Mouse (Mus musculus) lung, postnatal 0 days (tissue): ENCODE measurements around the gene N4bp2l1. TPM values are rescaled to one million over a fixed set of nuclear protein-coding genes. Genes with fewer than 3 reads are reported as not detected.
"Not testable (repeated sequence)": the region's sequence is repeated elsewhere in the genome, so short reads cannot be mapped to it uniquely, and the experiment has no call there.

Experiments used
- ATAC-seq: fragments of 200-750 bp; cut with Nextera tagmentation; 2 replicates; pipeline ENCODE4 v1.8.0; 2017; ENCODE audit warnings: moderate library complexity
- DNase-seq: peaks from one replicate; pipeline ENCODE4 v3.0.0-alpha.2; 2016; ENCODE audit warnings: low spot score
- H3K27ac ChIP-seq: fragments of 300-500 bp; sonication (generic); 2 replicates; pipeline ENCODE4 v1.5.1; 2014; ENCODE audit warnings: antibody characterized with exemption, mild to moderate bottlenecking, low read length, mixed read lengths
- H3K27me3 ChIP-seq: fragments of 300-500 bp; sonication (generic); replicated peaks from 2 replicates; pipeline ENCODE4 v1.6.1; 2014; ENCODE audit warnings: low read length, mixed read lengths; ENCODE audit not compliant: insufficient read depth
- H3K36me3 ChIP-seq: fragments of 300-500 bp; sonication (generic); 2 replicates; pipeline ENCODE4 v1.6.1; 2014; ENCODE audit warnings: low read length, mixed read lengths; ENCODE audit not compliant: insufficient read depth
- H3K4me1 ChIP-seq: fragments of 300-500 bp; sonication (generic); 2 replicates; pipeline ENCODE4 v1.6.1; 2014; ENCODE audit warnings: antibody characterized with exemption, low read depth, low read length, mixed read lengths; ENCODE audit not compliant: insufficient read depth
- H3K4me2 ChIP-seq: fragments of 300-500 bp; sonication (generic); replicated peaks from 2 replicates; pipeline ENCODE4 v1.6.1; 2014; ENCODE audit warnings: low read depth, mild to moderate bottlenecking, low read length, moderate library complexity, mixed read lengths
- H3K4me3 ChIP-seq: fragments of 300-500 bp; sonication (generic); 2 replicates; pipeline ENCODE4 v1.5.1; 2014; ENCODE audit warnings: low read depth, low read length
- H3K9ac ChIP-seq: fragments of 300-500 bp; sonication (generic); replicated peaks from 2 replicates; pipeline ENCODE4 v1.6.1; 2014; ENCODE audit warnings: low read depth, mild to moderate bottlenecking
- H3K9me3 ChIP-seq: fragments of 300-500 bp; sonication (generic); 2 replicates; pipeline ENCODE4 v1.6.1; 2016; ENCODE audit warnings: low read length, mixed read lengths
- CTCF ChIP-seq: IDR thresholded peaks from 2 replicates; pipeline ENCODE4 v1.5.1; 2016; ENCODE audit warnings: antibody characterized with exemption, mild to moderate bottlenecking
- EP300 ChIP-seq: IDR thresholded peaks from 2 replicates; pipeline ENCODE4 v1.6.1; 2016; ENCODE audit warnings: antibody characterized with exemption, mild to moderate bottlenecking, control low read depth
- WGBS: fragments of 180-500 bp; shearing (Covaris S2); extraction: QIAGEN DNeasy Blood & Tissue Kit; methylation state at CpG from one replicate; pipeline ENCODE4 v1.1.7; 2014; 5-methylcytosine and 5-hydroxymethylcytosine counted together
- polyA plus RNA-seq: library from polyadenylated mRNA; unstranded; fragments of >200 nt; fragmentation: Nextera tagmentation; extraction: Ambion mirVana; gene quantifications from 2 replicates; pipeline ENCODE4 v1.2.1, GENCODE M21; 2015

The N4bp2l1 gene
- 14.0 and 15.2 TPM in 2 replicates for polyA plus RNA-seq

DNA sequence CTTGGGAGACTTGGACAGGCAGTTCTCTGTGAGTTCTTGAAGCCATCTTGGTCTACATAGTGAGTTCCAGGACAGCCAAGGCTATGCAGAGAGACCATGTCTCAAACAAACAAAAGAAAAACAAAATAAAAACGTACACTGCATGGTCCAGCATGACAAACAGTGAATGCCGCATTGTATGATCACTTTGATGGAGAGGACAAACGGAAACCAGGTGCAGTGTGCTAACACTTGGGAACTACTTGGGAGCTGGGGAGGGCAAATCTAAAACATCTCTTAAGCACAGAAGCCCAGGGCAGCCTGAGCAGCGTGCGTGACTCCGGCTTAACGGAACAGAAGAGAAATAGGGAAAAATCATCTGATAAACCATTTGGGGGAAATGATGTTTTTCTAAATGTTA lies at the start of gene N4bp2l1:
N4bp2l1 (minus strand) TSS at position 101 of the 400 bp plus-strand sequence.
- Histone ChIP-seq H3K9me3 (no peaks in the 10 kb centered on the region), H3K27me3 (no peaks in the 10 kb centered on the region), H3K4me2 (no peak within 1 kb of the TSS), H3K36me3 (no peaks in the 10 kb centered on the region), H3K9ac (no peak within 1 kb of the TSS), H3K4me1 (0 out of 2 replicates have a peak, but pooled peaks cover 3% of the 10 kb centered on the region), H3K27ac (no peak within 1 kb of the TSS), H3K4me3 (no peak within 1 kb of the TSS)
- whole genome bisulfite sequencing, result 68% methylated on average over 7 of the region's 7 CpGs
- TF ChIP-seq EP300 (no peak), CTCF (no peak)
- no peak for DNase-seq
- ATAC-seq, result no peak

DNA sequence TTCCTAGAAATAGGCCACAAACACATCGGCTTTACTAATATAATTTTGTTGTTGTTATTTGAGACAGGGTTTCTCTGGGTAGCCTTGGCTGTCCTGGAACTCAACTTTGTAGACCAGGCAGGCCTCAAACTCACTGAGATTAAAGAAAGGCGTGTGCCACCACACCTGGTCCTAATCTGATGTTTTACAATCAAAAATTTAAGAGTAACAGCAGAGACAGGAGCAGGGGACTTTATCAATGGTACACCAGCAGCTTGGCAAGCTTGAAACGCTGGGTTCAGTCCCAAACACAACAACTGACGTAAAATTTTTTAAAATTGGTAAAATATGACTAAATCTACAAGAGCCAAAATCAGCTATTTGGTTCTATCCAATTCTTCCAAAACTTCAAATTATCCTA lies 47.9 kb upstream of the N4bp2l1 start:
- H3K27ac ChIP-seq, result no peak overlapping the region
- ATAC-seq (no peak), DNase-seq (no peak)
- H3K9me3 ChIP-seq, result no peaks in the 10 kb centered on the region
- H3K4me1 ChIP-seq, result no peaks in the 10 kb centered on the region
- WGBS, result 93% methylated on average over 4 of the region's 4 CpGs
- H3K4me3 ChIP-seq, result no peak overlapping the region
- peaks cover 10% of the 10 kb centered on the region for H3K36me3 ChIP-seq
- H3K27me3 ChIP-seq, result no peaks in the 10 kb centered on the region
- TF ChIP-seq EP300 (no peak), CTCF (no peak)
- H3K9ac ChIP-seq, result no peak overlapping the region
- no peak overlapping the region for H3K4me2 ChIP-seq

- not testable (repeated sequence) for H3K27ac ChIP-seq, H3K27me3 ChIP-seq, H3K4me3 ChIP-seq, H3K4me1 ChIP-seq, H3K9ac ChIP-seq, ATAC-seq, H3K4me2 ChIP-seq, H3K9me3 ChIP-seq, DNase-seq, H3K36me3 ChIP-seq
- WGBS, result 95% methylated on average over 4 of the region's 4 CpGs
Measured at GRCm38 (mm10) chr5:150643390-150643789, 46.4 kb upstream of the N4bp2l1 start.

DNA sequence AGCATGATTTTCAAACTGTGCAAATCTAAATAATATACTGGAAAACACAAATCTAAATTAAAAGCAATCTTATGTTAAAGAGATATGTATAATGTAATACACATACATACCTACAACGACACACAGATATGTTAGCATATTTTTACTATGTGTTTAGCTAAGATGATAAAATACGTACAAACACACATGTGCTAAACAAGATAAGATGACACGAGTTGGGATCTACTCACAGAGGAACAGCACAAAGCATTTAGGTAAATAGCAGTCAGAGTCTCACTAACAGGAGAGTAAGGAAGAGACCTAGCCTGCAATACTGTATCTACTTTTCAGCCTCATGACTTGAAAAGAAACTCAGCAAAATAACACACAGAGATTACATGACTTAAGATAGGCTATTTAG lies 44.5 kb upstream of the N4bp2l1 start:
- Histone ChIP-seq H3K9me3 (no peaks in the 10 kb centered on the region), H3K4me1 (no peaks in the 10 kb centered on the region), H3K4me3 (no peak overlapping the region), H3K4me2 (no peak overlapping the region), H3K9ac (no peak overlapping the region), H3K27ac (no peak overlapping the region), H3K27me3 (no peaks in the 10 kb centered on the region), H3K36me3 (peaks cover 7% of the 10 kb centered on the region; the same call in 1 of the 2 replicates)
- DNase-seq (no peak), ATAC-seq (no peak)
- TF ChIP-seq EP300 (no peak), CTCF (no peak)
- WGBS, result 83% methylated on average over 3 of the region's 3 CpGs

- no peak for TF ChIP-seq EP300
- no peak for TF ChIP-seq CTCF
- DNase-seq (no peak), ATAC-seq (no peak)
- no peaks in the 10 kb centered on the region for H3K9me3 ChIP-seq
- 80% methylated on average over 2 of the region's 2 CpGs for WGBS
- no peak overlapping the region for H3K4me3 ChIP-seq
- H3K4me2 ChIP-seq, result no peak overlapping the region
- H3K36me3 ChIP-seq, result no peaks in the 10 kb centered on the region; the same call in 1 of the 2 replicates
- no peaks in the 10 kb centered on the region for H3K4me1 ChIP-seq
- no peak overlapping the region for H3K9ac ChIP-seq
- H3K27ac ChIP-seq, result no peak overlapping the region
- no peaks in the 10 kb centered on the region for H3K27me3 ChIP-seq
Measured at GRCm38 (mm10) chr5:150629692-150630091, 32.7 kb upstream of the N4bp2l1 start.

DNA sequence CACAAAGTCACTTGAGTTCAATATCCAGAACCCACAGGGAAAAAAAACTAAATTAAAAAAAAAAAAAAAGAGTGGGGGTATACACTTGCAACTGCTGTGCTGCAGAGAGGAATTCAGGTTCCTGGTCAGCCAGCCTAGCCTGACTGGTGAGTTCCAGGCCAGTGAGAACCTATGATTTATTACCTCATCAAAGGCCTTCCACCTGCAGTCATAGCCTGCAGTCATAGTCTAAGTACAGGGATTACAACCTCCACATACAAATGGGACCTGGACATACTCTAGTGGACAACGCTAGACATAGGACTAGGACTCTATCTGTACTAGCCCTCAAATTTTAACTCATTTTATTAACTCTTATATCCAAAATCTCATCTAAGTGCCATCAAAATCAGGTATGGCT lies 32.3 kb upstream of the N4bp2l1 start:
- 100% methylated on average over 1 of the region's 1 CpGs for WGBS
- TF ChIP-seq EP300 (no peak), CTCF (no peak)
- ATAC-seq, result no peak

DNA sequence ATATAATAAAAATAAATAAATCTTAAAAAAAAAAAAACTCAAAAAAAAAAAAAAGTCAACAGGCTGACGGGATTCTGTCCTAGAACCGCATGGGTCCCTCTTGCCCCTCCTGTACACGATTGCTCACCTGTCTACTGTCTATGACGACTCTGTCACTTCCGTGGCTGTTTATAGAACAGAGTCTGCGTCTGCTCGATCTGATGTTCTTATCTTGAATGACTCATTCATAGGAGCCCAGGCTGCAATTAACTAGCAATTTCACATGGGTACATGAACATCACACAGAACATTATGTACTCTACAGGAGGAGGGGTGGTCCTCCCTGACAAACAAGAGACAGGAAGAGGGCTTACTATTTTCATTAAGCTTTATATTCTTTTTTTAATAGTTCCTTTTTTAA lies 28.5 kb upstream of the N4bp2l1 start:
- Histone ChIP-seq H3K9me3 (no peaks in the 10 kb centered on the region), H3K27me3 (no peaks in the 10 kb centered on the region), H3K36me3 (no peaks in the 10 kb centered on the region), H3K9ac (no peak overlapping the region), H3K27ac (no peak overlapping the region), H3K4me1 (no peaks in the 10 kb centered on the region), H3K4me2 (no peak overlapping the region), H3K4me3 (no peak overlapping the region)
- peak; percentile 59 for ATAC-seq
- DNase-seq, result no peak
- WGBS, result 64% methylated on average over 7 of the region's 7 CpGs
- TF ChIP-seq EP300 (peak; percentile 92), CTCF (no peak)

More for the DNA sequence above, 32.3 kb upstream of the N4bp2l1 start:
- no peaks in the 10 kb centered on the region for H3K36me3 ChIP-seq
- no peak overlapping the region for H3K9ac ChIP-seq
- H3K4me3 ChIP-seq, result no peak overlapping the region
- H3K9me3 ChIP-seq, result no peaks in the 10 kb centered on the region
- H3K4me1 ChIP-seq, result no peaks in the 10 kb centered on the region
- H3K27me3 ChIP-seq, result no peaks in the 10 kb centered on the region
- no peak overlapping the region for H3K4me2 ChIP-seq
- H3K27ac ChIP-seq, result no peak overlapping the region
- no peak for DNase-seq
